Mouse (Mus musculus) adrenal gland, postnatal 4 days (tissue): ENCODE measurements around the gene Lrrc26. TPM values are rescaled to one million over a fixed set of nuclear protein-coding genes. Genes with fewer than 3 reads are reported as not detected.

Source experiments
- DNase-seq, 2 experiments: peaks; one replicate each; pipeline ENCODE4 v3.0.0; 2021 to 2022; ENCODE audit warnings: low spot score in 2 of 2, mixed read lengths in 2 of 2
- total RNA-seq, 2 experiments: library from RNA; stranded (reverse); gene quantifications; 2 replicates each; pipeline ENCODE4 v1.2.3; 2021

The Lrrc26 gene
- total RNA-seq, 2 experiments from 2014 or later, result not detected

DNA sequence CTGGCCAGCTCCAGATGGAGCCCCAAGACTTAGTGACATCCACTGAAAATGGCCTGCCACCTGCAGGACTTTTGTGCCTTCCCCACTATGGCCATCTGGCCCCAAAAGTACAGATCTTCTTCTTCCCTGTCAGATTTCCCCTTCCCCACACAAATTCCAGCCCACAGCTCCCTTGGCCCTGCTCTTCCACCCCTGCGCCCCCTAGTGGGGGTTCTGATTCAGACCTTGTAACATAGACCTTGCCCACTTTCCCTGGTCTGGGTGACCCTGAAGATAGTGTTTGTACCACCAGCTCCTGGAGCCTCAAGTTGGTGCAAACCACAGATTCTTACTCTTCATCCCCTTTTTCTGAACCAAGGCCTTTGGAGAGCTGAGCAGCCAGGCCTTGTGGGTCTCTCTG lies 3.1 kb downstream of the Lrrc26 start:
- DNase-seq, result peak in 1 of 2 experiments; percentile 65

DNA sequence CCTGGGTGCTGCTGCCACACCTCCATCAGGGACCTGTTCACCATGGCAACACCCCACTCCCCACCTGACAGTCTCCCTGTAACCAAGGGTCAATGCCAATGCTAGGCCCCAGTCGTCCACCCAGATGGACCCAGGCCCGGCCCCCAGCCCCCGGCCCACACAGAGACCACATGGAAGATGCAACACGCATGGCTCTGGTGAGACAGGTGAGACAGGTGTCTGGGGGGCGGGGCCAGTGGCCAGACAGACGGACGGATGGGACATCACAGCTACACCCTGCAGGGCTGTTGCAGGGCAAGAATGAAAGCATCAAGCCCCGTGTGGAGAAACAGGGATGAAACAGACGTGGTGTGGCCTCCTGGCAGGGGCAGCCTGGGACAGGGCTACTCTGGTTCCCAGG lies 4.0 kb downstream of the Lrrc26 start:
- DNase-seq, result no peak

DNA sequence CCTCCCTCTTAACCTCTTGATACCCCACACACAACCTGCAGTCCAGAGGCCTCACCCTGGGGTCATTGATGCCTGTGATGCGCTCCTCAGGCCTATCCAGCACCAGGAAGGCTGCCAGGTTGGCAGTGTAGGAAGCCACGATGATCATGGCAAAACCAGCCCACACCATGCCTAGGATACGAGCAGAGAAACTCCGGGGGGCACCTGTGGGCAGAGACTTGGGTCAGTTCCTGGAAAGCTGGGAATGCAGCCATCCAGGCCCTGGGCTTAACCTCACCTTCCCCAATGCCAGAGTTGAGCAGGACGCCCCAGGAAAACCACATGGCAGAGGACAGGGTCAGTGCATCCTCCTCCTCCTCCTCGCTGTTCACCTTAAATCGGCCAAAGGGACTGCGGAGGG lies 7.4 kb downstream of the Lrrc26 start:
- no peak for DNase-seq

DNA sequence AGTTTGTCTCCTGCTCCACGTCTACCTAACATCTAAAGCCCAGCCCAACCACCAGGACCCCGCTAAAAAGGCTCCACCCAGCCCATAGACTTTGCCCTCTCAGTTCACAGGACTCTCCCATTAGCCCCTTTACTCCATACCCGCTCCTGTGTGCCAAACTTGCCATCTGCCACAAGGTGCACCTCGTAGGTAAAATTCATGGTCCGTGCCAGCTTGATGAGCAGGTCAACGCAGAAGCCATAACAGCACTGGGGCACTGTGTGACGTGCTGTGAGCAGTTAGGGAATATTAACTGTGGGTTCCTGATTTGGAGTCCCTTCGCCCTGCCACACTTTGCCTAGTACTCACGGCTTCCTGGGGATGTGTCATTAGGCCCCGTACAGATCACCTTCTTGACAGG lies 8.3 kb downstream of the Lrrc26 start:
- no peak for DNase-seq

DNA sequence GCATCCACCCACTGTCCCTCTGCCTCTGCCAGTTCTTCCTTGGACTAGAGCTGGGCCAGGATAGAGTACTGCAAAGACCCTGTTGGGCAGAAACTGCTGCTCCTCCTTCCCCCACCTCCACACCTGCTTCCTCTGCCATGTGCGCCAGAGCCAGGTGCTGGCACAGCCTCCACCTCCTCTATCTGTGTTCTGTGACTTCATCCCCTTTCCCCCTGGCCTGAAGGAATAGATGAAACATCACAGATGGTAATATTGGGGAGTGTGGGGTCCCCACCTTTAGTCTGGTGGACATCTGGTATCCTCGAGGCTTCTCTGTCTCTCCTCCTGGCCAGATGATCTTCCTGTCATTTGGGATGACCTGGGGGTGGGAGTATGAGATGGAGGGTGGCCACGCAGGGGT lies 13.7 kb downstream of the Lrrc26 start:
- DNase-seq, result no peak

DNA sequence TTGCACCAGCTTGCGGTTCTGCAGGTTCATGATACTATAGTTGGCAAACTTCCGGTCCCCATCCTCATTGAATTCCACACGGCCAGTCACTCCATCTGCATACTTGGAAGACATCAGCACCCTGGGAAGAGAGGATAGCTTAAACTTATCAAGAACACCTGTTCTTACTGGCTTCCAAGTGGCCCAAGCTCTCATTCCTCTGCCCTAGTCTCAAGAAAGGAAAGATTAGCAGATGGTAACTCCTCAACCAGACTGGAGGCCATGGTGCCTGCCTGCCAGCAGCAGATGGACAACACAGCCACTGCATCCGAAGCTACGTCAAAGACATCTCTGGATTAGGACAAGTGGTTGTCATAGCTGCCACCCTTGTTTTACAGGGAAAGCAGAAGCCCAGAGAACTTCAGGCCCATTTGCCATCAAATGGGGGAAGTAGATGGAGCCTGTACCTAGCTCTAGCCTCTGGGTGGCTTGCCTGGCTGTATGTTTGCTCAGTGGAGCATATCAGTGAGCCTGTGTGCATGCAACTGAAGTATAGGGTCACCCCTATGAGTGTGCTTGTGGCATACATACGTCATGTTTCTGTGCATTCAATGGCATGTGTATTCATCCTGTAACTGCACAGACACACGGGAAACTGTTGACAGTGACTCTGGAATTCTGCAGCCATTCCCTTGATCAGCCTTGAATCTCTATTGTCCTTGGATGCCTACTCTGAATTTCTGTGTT lies 14.4 kb downstream of the Lrrc26 start:
- no peak for DNase-seq

DNA sequence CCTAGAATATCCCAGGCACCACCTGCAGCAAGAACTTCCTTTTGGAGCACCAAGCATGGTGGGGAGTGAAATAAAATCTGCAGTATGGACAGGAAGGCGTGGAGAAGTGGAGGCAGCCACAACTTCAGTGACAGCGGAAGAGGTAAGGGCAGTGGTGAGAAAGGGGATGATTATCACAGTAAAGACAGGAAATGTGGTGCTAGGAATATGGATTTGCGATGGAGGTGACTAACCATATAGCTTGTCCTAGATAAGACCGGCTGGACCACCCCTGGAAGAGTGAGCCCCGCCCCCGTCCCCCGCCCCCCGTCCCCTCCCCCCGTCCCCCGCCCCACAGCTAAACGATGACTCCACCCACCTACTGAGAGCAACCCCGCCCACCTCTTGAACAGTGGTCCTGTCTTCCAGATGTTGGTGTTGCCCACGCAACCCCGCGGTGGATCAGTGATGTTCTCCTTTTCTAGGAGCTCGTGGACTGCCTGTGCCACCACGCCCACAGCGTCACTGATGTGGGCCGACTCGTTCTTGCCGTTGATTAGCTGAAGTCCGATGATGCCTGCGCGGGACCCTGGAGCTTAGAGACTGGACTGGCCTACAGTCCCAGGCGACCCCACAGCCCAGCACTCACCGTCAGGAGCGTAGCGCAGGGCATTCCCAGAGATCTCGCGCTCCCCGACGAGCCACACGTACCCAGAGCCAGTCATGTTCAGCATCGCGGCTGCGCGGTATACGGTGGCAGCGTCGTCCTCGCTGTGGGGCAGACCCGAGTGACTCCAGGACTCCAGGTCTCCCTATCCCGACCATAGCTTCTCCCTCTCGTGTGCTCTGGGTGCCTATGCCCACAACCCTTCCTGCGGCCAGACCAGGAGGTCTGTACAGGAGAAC lies 15.2 kb downstream of the Lrrc26 start:
- DNase-seq, result no peak

DNA sequence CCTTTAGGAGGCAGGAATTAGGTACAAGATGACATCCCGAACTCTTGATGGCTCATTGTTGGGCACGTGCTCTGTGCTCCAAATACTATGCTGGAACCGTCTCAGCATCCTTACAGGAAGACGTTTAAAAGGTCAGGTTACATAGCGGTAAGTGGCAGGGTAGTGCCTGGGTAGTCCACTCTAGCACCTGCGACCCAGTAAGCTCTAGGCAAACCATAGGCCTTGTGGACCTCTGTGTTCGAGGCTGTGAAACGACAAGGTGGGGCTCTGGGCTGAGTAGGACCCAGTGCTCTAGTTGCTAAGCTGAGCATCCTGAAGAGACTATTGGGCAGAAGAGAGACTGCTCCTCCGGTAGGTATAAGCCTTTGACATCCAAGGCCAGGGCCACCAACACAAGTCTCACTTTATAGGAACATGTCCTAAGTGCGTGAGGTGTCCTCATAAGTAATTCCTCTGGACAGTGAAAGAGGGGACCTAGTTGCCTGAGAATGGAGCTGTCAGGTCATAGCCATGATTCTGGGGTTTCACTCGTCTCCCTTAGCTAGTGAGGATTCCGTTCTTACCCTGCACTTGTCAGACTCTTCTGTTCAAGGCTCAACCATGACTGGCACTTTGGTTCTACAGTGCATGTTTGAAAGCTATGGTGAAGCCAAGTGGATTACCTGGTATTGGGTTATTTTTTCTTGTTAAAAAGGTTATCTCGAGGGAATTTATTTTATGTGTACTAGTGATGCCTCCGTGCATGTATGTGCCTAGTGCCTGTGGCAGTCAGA lies 16.1 kb downstream of the Lrrc26 start:
- no peak for DNase-seq

DNA sequence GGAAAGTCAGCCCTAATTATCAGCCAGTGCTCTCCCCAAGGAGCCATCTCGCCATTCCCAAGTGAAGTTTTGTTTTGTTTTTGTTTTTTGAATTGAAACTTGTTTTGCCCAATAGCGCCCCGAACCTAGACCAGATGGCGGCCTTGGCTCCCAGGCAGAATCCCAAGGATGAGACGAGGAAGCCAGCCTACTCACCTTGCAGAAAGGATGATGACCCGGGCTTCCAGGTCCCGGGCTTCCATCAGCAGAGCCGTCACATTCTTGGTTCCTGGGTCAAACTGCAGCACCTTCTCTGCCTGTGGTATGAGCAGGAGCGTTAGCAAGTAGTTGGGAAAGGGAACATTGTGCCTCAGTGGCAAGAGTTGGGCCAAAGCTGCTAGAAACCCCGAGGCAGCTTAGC lies 20.5 kb downstream of the Lrrc26 start:
- no peak for DNase-seq

DNA sequence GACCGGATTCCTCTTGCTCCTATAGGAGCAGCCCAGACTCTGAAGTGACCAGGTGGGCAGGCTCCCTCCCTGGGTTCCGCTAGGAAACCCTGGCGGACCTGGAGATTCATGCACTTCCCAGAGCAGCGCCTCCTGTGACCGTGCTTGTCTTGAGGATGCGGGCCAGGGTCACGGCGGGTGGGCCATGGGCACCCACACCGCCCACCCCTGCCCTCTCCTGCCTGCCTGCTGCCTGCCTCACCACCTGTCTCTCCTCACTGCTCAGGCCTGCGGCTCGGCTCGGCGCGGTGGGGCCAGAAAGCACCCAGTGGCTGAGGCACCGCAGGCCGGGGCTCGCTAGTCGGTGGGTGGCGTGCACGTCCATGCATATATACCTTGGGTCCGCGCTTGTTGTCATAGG lies 21.3 kb downstream of the Lrrc26 start:
- DNase-seq, result no peak

DNA sequence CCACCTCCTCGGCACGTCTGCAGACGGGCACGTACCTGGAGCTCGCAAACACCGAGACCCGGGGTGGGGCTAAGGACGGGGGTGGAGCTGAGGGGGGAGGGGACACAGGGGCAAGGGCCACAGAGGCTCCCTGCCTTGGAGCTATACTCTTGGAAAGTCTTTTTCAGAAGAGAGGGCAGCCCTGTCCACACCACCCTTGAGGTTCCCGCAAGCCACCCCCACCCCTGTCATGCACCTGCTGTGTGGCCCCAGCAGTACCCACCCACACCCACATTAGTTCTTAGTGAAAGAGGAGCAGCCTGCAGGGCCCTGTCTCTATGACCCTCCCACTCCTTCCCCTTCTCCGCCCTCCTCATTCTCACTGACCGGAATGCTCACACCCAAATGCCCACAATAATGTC lies 21.8 kb downstream of the Lrrc26 start:
- DNase-seq, result no peak

DNA sequence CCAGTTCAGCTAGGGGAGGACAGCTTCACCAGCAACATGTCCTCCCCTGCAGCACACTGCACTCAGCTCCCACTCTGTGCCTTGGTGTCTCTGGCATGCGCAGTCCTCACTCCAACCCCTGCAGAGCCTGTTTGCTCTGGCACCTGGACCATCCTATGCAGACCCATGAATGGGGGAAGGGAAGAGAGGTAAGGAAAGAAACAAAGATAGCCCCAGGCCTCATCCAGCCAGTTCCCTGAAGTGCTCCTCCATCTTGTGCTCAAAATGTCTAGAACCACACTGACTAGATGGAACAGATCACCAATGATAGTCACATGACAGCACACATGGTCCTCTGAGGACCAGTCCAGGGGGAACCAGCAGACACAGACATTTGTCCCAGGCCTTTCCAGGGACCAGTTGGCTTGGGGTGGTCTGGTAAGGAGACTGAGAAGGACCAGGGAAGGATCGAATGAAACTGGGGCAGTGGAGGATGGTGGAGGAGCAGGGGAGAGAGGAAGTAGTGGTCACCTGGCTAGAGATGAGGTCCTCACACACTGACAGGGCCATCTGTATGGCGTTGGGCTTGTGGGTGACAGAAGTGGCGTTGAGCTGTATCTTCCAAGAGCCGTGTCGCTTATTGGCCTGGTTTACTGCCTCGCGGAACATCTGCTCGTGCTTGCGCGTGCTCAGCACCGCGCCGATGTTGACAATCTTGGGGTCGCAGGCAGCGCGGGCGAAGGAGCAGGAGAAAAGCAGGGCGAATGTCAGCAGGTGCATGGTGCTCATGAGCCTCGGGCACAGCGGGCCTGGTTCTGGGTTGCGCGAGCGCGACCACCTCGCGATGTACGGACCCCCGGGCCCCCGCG lies 28.6 kb downstream of the Lrrc26 start:
- DNase-seq, result no peak

DNA sequence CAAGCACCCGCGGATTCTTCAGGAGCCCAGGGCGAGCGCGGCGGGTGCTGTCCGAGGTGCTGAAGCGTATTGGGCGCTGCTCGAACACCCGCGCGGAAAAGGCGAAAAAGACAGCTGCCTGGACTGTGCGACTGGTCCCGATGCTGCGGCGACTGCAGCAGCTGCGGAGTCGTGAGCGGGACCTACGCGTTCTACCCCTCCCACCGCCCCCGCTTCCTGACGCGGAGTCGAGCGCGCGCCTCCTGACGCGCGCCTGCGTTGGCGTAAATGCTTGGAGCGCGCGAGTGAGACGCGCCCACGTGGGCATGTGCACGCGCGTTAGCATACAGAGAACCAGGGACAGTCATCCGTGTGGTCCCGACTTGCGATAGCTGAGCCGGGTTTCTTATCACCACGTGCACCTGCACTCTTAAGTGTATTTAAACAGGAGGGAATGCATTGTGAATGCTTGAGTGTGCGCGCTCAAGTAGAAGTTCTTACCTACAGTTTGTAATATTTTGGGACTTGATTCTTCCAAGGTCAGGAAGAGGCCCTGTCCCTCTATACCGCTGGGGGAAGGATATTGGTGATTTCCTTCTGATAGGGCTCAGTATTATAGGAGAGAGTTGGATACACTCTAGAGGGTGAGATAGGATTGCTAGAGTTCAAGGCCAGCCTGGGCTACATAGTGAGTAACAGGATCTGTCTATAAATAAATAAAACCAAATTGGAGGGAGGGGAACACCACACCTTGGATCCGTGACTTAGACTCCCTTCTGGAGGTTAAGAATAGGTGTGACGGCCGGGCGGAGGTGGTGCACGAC lies 29.5 kb downstream of the Lrrc26 start, which contains the start of gene Grin1:
Grin1 (minus strand) TSS at position 217 of the 803 bp plus-strand sequence.
- peak; percentile 23 to 39 for DNase-seq

DNA sequence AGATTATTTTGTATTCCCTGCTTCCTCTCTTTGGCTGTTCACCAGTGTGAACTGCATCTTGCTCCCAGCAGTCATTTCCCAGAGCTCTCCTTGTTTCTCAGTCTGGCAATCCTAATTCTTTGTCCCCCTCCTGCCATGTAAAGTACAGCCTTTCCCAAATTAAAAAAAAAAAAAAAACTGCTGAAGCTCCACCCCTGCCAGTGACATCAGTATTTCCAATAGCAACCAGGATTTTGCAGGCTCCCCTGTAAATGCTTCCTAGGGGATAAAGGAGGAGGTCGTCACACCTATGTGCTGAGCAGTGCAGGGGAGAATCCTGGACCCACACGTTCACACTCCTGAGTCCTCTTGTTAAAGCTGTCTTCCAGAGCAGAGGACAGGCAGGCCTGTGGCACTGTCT lies 30.4 kb downstream of the Lrrc26 start:
- DNase-seq, result no peak

DNA sequence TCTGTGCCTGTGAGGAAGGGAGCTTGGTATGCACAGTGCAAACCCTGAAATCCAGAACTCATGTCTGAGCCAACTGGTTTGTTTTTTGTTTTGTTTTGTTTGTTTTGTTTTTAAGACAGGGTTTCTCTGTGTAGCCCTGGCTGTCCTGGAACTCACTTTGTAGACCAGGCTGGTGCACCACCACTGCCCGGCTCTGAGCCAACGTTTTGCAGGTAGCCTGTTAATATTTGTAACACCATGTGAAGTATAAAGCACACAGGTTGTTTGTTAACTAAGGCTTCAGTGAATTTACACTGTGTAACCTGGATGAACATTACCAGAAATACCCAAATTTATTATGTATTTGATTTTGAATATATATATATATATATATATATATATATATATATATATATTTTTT lies 36.3 kb downstream of the Lrrc26 start:
- DNase-seq, result no peak

DNA sequence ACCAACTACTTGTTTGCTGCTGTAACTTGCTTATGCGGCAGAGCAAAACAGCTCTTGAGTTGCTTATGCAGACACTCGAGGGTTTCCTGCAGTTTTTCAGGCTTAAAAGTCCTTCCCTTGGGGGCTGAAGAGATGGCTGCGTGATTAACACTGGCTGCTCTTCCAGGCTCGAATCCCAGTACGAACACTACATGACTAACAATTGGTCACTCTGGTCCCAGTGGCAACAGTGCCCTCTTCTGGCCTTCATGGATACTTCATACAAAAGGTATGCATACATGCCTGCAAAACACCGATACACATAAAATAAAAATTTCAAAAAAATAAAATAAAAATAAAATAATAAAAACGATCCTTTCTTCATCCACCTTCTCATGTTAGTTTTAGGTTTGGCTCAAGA lies 38.7 kb downstream of the Lrrc26 start:
- no peak for DNase-seq

DNA sequence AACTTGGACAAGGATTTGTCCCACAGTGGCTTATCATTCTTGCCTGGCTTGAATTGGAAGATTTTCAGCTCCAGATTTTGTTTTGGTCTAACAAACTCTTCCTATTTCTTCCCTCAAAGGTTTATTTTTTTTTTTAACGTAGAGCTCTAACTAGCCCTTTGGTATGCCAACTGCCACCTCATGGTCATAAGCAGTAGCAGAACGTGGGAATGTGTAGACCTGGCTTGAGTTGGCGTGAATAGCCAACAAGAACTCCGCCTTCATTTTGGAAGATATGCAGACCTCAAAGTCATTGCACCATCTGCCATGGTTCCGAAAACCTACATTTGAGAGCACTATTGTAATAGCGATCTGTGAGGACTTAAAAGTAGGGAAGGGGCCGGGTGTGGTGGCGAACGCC lies 41.8 kb downstream of the Lrrc26 start:
- no peak for DNase-seq

DNA sequence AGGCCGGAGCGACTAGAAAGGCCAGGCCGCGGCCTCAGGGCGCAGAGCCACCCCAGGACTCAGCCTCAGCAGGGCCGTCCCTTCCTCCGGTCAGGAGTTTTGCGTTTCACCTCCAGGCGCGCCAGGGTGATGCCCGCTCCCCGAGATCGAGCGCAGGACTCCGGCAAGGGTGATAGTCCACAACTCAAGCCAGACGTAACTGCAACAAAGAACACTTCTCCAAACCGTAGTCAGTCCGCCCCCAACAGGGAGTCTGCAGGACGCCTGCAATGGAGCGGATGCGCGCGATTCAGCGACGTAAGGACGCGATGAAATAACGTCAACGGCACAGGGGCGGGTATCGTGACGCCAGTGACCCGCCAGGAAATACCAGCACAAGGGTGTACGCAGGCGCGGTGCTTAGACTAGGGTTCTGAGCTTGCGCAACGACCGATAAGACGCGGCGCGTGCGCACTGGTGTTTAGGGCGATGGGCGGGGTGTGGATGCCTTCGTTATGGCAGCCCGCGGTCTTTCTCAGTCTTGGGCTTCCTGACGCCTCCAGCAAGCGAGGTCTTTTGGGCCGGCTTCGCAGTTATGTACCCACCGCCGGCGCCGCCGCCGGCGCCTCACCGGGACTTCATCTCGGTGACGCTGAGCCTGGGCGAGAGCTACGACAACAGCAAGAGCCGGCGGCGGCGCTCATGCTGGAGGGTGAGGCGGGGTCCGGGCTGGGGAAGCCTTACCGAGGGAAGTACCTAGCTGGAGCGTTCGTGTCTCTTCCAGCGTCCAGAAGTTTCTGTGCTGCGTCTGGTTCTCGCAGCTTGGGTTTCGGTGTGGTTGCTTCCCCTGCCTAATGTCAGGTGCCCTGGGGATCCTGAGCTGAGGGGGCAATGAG lies 42.8 kb downstream of the Lrrc26 start, which contains the start of gene Man1b1:
Man1b1 (plus strand) TSS at position 53 of the 875 bp plus-strand sequence.
- DNase-seq, result peak; percentile 96 to 99

DNA sequence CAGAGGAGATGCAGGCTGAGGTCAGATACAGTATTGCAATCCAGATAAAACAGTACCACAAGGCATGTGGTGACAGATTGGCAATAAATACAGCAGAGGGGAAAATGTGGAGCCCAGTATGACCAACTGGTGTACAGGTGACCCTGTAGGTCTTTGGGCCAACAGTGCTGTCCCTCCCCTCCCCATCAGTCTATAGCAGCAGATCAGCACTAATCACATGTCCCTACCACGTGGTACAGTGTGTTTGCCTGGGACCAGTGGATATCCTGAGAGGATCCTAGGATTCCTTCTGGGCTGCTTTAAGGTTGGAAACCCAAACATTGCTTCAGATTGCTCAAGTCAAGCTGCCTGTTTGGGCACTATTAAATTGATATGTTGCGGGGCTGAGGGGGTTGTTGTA lies 43.9 kb downstream of the Lrrc26 start:
- no peak for DNase-seq
